Mouse (Mus musculus): Measurements from ENCODE around the gene Fam19a5. TPM values are rescaled to one million over a fixed set of nuclear protein-coding genes. Genes with fewer than 3 reads are reported as not detected.

The Fam19a5 gene
- total RNA-seq, 2 experiments from 2014 or later, result 114 to 116 TPM

- intact Hi-C loops (cut with DNase I), result no loop called here
- DNase-seq (ENCODE audit: low spot score in 2 of 2), result no peak
Observed at GRCm38 (mm10) chr15:87649651-87650050, 105.6 kb downstream of the Fam19a5 start.

GRCm38 (mm10) chr15:87654551-87654950 is 110.5 kb downstream of the Fam19a5 start:
- intact Hi-C loops (cut with DNase I), result no loop called here
- no peak for DNase-seq (ENCODE audit: low spot score in 2 of 2)

GRCm38 (mm10) chr15:87656496-87657155 is 112.5 kb downstream of the Fam19a5 start:
- intact Hi-C loops (cut with DNase I), result no loop called here

DNA sequence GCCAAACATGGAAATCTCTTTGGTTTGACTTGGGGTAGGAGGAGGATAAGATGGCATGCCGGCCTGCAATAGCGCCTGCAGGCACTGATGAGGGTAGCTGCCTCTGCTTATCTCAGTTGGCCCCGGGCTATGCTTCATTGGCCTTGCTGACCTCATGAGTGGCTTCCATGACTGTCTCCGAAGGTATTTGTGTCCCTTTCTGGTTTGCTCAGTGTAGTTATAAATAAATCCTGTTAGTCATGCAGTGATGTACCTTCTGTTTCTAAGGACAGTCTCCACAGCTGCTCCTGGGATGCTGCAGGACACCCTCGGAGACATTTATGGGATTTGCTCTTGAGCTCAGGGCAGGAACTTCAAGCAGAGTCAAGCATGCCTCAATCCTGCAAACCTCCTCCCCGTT is 115.6 kb downstream of the Fam19a5 start:
- intact Hi-C loops (cut with DNase I), result no loop called here
- DNase-seq (ENCODE audit: low spot score in 2 of 2), result peak in 1 of 2 experiments; percentile 38

More at GRCm38 (mm10) chr15:87656496-87657155, 112.5 kb downstream of the Fam19a5 start:
- DNase-seq (ENCODE audit: low spot score in 2 of 2), result no peak

DNA sequence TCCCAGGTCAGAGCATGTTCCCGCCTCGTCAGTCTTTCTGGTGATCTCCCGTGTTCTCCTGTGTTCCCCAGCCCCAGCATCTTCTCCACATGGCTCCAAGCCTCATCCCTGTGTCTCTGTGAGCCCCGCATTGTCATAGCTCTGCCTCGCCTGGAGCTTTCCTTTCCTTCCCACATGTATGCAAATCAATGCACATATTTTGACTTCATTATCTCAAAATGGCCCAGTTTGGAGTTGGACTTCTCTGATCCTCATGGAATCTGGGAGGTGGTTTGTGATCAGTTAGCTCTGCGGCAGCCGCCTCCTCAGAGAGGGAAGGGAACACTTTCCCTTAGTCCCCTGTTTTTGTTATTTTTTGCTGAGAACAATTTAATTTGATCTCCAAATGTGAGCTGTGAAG is 117.9 kb downstream of the Fam19a5 start:
- DNase-seq (ENCODE audit: low spot score in 2 of 2), result peak; percentile 48 to 63
- intact Hi-C loops (cut with DNase I), result no loop called here

DNA sequence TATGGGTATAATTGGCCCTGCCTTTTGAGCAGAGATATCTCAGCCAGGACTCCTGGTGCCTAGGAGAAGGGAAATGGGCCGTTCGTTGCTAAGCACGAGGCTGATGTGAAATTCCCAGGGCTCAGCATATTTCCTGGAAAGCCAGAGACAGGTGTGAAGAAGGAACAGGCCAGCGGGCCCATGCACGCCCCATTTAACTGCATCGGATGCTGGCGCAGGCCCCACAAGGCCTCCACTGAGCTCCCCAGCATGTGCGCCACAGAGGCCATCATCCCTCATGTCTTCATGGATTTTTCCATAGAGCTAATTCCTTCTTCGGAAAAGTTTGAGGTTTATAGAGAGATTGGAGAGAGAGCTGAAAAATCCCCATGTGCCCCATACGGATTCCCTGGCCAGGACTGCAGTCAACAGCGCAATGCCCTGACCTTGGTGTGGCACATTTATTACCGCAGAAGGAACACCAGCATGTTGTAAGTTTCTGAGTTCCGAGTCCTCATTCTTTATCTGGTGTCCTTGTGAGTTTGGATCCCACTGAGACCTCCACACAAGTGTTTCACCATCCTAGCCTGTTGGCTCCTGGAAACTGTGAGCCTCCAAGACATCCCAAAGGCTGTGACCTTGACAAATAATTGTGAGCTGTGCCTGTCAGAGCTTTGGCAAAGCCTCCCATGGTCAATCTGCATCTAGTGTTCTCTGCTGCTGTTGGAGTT is 122.1 kb downstream of the Fam19a5 start:
- intact Hi-C loops (cut with DNase I), result no loop called here

DNA sequence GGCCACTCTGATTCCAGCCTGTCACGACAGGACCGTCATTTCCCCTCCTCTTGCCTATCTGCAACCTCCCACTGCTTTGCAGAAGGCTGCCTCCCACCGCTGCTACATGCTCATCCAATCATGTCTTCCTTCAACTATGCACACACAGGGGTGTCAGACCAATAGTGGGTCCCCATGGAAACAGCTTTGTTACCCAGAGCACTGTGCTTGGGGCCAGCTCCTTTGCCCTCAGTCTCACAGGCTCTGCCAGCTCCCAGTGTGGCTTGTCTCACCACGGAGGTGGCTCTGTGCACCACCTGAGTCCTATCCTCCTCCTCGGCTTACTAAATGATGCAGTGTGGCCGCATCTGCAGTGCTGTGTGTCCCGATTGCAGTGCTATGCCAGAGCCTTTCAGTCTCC is 123.3 kb downstream of the Fam19a5 start:
- DNase-seq (ENCODE audit: low spot score in 2 of 2), result peak in 1 of 2 experiments; percentile 39
- intact Hi-C loops (cut with DNase I), result no loop called here

More for the DNA sequence above, 122.1 kb downstream of the Fam19a5 start:
- no peak for DNase-seq (ENCODE audit: low spot score in 2 of 2)

DNA sequence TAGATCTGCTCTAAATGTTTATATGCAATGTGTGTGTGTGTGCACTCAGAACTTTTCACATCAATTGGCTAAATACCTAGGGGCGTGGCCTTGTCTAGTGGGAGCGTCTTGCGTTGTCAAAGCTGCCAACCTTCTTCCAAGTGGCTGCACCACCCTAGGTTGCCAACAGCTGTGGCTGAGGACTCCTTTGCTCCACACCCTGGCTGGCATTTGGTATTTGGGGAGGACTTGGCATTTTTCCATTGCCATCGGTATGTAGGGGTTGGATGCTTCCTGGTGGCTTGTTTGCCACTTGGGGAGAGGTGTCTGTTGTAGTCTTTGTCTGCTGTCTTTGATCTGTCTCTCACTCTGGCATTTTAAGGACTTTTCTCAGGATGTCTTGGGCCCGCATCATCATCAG is 124.0 kb downstream of the Fam19a5 start:
- no peak for DNase-seq (ENCODE audit: low spot score in 2 of 2)
- intact Hi-C loops (cut with DNase I), result no loop called here

DNA sequence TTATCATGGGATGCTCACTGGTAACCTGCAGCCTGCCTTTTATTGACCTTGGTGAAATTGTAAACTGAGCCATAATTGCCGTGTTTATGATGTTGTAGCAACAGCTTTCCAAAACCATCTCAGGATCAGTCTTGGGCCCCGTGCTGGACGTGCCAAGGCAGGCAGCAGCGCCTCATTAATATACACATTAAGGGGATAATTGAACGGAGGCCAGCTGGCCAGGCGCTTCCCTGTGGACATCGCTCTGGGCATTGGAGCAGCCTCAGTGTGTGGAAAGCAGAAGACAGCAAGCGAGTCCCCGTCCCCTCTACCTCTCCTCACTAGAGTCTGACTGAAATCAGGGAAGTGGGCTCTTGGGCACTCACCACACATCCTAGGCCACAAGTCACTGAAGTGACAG is 127.8 kb downstream of the Fam19a5 start:
- DNase-seq (ENCODE audit: low spot score in 2 of 2), result no peak
- intact Hi-C loops (cut with DNase I), result no loop called here

GRCm38 (mm10) chr15:87678711-87679110 is 134.6 kb downstream of the Fam19a5 start:
- no peak for DNase-seq (ENCODE audit: low spot score in 2 of 2)
- intact Hi-C loops (cut with DNase I), result no loop called here

- no peak for DNase-seq (ENCODE audit: low spot score in 2 of 2)
- intact Hi-C loops (cut with DNase I), result no loop called here
Observed at GRCm38 (mm10) chr15:87682410-87682809, 138.3 kb downstream of the Fam19a5 start.

- intact Hi-C loops (cut with DNase I), result no loop called here
Observed at GRCm38 (mm10) chr15:87686415-87687040, 142.4 kb downstream of the Fam19a5 start.

GRCm38 (mm10) chr15:87691271-87691955 is 147.3 kb downstream of the Fam19a5 start:
- intact Hi-C loops (cut with DNase I), result no loop called here
- no peak for DNase-seq (ENCODE audit: low spot score in 2 of 2)

More at GRCm38 (mm10) chr15:87686415-87687040, 142.4 kb downstream of the Fam19a5 start:
- no peak for DNase-seq (ENCODE audit: low spot score in 2 of 2)

GRCm38 (mm10) chr15:87691958-87692357 is 147.9 kb downstream of the Fam19a5 start:
- no peak for DNase-seq (ENCODE audit: low spot score in 2 of 2)
- intact Hi-C loops (cut with DNase I), result no loop called here

GRCm38 (mm10) chr15:87692394-87692793 is 148.3 kb downstream of the Fam19a5 start:
- intact Hi-C loops (cut with DNase I), result no loop called here

GRCm38 (mm10) chr15:87692865-87693513 is 148.9 kb downstream of the Fam19a5 start:
- intact Hi-C loops (cut with DNase I), result no loop called here
- no peak for DNase-seq (ENCODE audit: low spot score in 2 of 2)

More at GRCm38 (mm10) chr15:87692394-87692793, 148.3 kb downstream of the Fam19a5 start:
- no peak for DNase-seq (ENCODE audit: low spot score in 2 of 2)

DNA sequence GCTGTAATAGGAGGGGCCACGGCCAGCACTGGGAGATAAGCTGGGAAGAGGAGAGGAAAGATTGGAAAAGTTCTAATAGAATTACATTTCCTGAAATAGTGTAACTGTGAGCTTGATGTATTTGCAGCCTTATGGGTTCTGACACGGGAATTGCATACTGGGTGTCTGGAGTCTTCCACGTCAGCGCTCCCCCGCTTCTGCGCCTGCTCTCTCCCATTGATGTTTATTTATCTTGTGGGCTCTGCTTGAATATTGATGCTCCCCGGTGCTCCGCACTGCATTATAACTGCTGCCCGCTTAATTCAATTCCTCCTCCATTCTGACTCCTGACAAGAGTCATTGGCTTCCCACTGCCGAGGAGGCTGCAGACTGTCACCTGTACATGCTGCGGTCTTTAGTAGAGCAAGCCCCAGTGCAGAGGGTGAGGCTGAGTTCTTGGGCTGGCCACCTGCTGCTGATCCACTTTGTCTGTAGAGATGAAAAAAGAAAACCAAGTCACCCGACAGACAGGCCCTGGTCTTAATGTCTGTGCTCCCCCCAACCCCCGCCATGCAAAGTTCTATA is 153.4 kb downstream of the Fam19a5 start:
- DNase-seq (ENCODE audit: low spot score in 2 of 2), result no peak
- intact Hi-C loops (cut with DNase I), result no loop called here

GRCm38 (mm10) chr15:87698562-87699320 is 154.6 kb downstream of the Fam19a5 start:
- intact Hi-C loops (cut with DNase I), result no loop called here
- no peak for DNase-seq (ENCODE audit: low spot score in 2 of 2)

- no peak for DNase-seq (ENCODE audit: low spot score in 2 of 2)
- intact Hi-C loops (cut with DNase I), result no loop called here
Observed at GRCm38 (mm10) chr15:87702821-87703220, 158.7 kb downstream of the Fam19a5 start.

Measured in left cerebral cortex, postnatal 36 days (tissue).